Mouse (Mus musculus): ENCODE measurements around the gene BC037034. TPM values are rescaled to one million over a fixed set of nuclear protein-coding genes. Genes with fewer than 3 reads are reported as not detected.
"Not testable (repeated sequence)": the region's sequence is repeated elsewhere in the genome, so short reads cannot be mapped to it uniquely, and the experiment has no call there.

The BC037034 gene
- polyA plus RNA-seq, 1 experiment: 131 TPM

- TF ChIP-seq POLR2A (IDR thresholded peaks at IDR 0.05; ENCODE audit: borderline replicate concordance, extremely low read depth, insufficient read depth, insufficient read length, poor library complexity, severe bottlenecking) (no peak), CTCF (IDR thresholded peaks at IDR 0.05; ENCODE audit: borderline replicate concordance, extremely low read depth, insufficient read depth, insufficient read length) (no peak)
Measured at GRCm38 (mm10) chr5:138234224-138234623, 29.6 kb downstream of the BC037034 start.

DNA sequence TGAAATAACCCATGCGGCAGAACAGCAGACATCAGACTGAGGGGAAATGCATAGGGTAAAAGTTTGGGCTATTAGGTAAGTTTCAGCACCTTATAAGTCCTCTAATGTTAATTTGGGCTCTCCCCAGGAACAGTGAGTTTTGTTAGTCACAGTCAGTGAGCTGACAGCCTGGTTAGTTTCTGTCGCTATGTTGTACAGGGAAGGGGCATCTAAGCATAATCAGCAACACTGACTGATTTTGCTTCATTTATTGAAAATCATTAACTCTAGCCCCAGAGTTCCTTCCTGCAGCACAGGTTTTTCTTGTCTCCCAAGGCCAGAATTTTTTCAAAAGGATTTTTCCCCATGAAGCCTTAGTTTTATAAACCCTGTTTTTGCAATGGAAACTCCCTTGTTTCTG lies 30.1 kb downstream of the BC037034 start:
- no peak for DNase-seq (ENCODE audit: low read depth)
- no peak for TF ChIP-seq CTCF (IDR thresholded peaks at IDR 0.05; ENCODE audit: borderline replicate concordance, extremely low read depth, insufficient read depth, insufficient read length)
- TF ChIP-seq POLR2A (IDR thresholded peaks at IDR 0.05; ENCODE audit: borderline replicate concordance, extremely low read depth, insufficient read depth, insufficient read length, poor library complexity, severe bottlenecking): no peak

More at GRCm38 (mm10) chr5:138234224-138234623, 29.6 kb downstream of the BC037034 start:
- DNase-seq (ENCODE audit: low read depth): no peak

GRCm38 (mm10) chr5:138229511-138229910 lies 34.3 kb downstream of the BC037034 start:
- TF ChIP-seq CTCF (IDR thresholded peaks at IDR 0.05; ENCODE audit: borderline replicate concordance, extremely low read depth, insufficient read depth, insufficient read length) (no peak), POLR2A (IDR thresholded peaks at IDR 0.05; ENCODE audit: borderline replicate concordance, extremely low read depth, insufficient read depth, insufficient read length, poor library complexity, severe bottlenecking) (no peak)
- DNase-seq (ENCODE audit: low read depth): no peak

DNA sequence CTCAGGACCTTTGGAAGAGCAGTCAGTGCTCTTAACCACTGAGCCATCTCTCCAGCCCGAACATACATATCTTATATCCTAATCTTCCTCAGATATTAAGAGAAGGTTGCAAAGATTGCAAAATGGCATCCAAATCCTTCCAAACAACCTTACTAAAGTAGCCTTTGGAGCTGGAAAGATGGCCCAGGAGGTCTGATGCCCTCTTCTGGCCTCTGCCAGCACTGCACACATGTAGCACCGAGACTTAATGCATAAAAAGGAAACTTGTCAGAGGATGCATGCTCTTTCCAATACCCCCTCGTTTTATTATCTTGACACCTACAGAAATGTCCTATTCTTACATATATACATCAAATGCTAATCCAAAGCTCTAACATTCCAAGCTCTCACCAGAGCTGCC lies 35.8 kb downstream of the BC037034 start:
- TF ChIP-seq CTCF (IDR thresholded peaks at IDR 0.05; ENCODE audit: borderline replicate concordance, extremely low read depth, insufficient read depth, insufficient read length) (peak; percentile 45; the same call in 1 of the 2 replicates), POLR2A (IDR thresholded peaks at IDR 0.05; ENCODE audit: borderline replicate concordance, extremely low read depth, insufficient read depth, insufficient read length, poor library complexity, severe bottlenecking) (no peak)
- peak; percentile 5 for DNase-seq (ENCODE audit: low read depth)

- TF ChIP-seq CTCF (IDR thresholded peaks at IDR 0.05; ENCODE audit: borderline replicate concordance, extremely low read depth, insufficient read depth, insufficient read length) (no peak), POLR2A (IDR thresholded peaks at IDR 0.05; ENCODE audit: borderline replicate concordance, extremely low read depth, insufficient read depth, insufficient read length, poor library complexity, severe bottlenecking) (no peak)
- no peak for DNase-seq (ENCODE audit: low read depth)
Measured at GRCm38 (mm10) chr5:138227367-138227766, 36.5 kb downstream of the BC037034 start.

DNA sequence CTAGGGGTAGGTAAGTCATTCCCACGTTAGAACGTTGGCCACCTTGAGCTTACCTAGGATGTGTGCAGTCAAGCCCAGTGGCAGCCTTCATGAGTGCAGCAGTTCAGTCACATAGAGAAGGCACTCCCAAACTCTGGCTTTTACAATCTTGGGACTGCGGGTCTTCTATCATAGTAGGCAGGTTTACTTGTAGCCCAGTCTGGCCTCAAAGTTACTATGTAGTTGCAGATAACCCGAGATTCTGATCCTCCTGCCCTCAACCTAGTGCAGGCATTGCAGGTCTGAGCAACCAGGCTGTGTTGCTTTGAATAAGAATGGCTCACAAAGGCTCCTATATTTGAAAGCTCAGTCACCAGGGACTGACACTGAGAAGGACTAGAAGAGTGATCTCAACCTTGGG lies 37.3 kb downstream of the BC037034 start:
- DNase-seq (ENCODE audit: low read depth): no peak
- no peak for TF ChIP-seq POLR2A (IDR thresholded peaks at IDR 0.05; ENCODE audit: borderline replicate concordance, extremely low read depth, insufficient read depth, insufficient read length, poor library complexity, severe bottlenecking)
- TF ChIP-seq CTCF (IDR thresholded peaks at IDR 0.05; ENCODE audit: borderline replicate concordance, extremely low read depth, insufficient read depth, insufficient read length): no peak

DNA sequence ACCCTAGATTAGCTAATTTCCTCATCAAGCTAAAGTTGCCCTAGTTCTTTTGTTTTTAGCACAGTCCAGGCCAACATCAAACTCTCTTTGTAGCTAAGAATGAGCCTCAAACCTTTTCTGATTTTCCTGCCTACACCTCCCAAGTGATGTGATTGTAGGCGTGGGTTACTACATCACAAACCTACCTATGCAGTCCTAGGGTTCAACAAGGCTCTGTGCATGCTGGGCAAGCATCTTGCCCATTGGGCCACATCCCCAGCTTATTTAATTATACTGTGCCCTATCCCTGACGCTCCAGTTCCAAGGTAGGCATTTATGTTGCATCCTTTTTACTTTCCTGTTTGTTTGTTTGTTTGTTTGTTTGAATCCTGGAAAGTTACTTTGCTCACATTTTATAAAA lies 38.1 kb downstream of the BC037034 start, which contains the start of gene Nxpe5:
TSS of gene Nxpe5 (plus strand) at position 199 of the 400 bp plus-strand sequence.
- TF ChIP-seq CTCF (IDR thresholded peaks at IDR 0.05; ENCODE audit: borderline replicate concordance, extremely low read depth, insufficient read depth, insufficient read length) (no peak), POLR2A (IDR thresholded peaks at IDR 0.05; ENCODE audit: borderline replicate concordance, extremely low read depth, insufficient read depth, insufficient read length, poor library complexity, severe bottlenecking) (no peak)
- DNase-seq (ENCODE audit: low read depth): no peak

DNA sequence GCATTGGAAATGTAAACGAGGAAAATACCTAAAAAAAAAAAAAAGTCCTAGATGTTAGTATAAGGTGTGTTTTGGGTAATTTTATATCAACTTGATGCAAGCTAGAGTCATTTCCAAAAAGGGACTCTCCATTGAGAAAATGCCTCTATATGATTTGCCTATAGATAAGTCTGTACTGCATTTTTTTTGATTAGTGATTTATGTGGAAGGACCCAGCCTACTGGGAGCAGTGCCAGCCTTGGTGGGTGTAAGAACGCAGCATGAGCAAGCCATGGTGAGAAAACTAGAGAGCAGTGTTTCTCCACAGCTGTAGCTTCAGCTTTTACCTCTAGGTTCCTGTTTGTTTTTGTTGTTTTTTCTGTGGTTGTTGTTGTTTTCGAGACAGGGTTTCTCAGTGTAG lies 40.5 kb downstream of the BC037034 start:
- TF ChIP-seq POLR2A (IDR thresholded peaks at IDR 0.05; ENCODE audit: borderline replicate concordance, extremely low read depth, insufficient read depth, insufficient read length, poor library complexity, severe bottlenecking): no peak
- TF ChIP-seq CTCF (IDR thresholded peaks at IDR 0.05; ENCODE audit: borderline replicate concordance, extremely low read depth, insufficient read depth, insufficient read length): no peak
- DNase-seq (ENCODE audit: low read depth): peak; percentile 1

DNA sequence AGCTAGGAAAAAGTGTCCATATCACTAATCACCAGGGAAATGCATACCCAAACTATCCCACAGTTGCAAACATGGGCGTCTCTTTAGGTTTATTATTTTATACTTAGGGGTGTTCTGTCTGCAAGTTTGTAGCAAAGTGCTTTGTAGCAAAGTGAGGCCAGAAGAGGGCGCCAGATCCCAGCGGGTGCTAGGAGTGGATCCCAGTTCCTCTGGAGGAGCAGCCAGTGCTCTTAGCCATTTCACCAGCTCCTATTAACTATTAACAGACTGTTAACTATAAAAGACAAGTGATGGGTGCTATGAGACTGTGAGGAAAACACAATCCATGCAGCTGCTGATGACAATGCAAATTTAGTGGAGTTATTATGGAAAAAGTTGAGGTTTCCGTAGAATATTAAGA lies 41.7 kb downstream of the BC037034 start:
- no peak for TF ChIP-seq POLR2A (IDR thresholded peaks at IDR 0.05; ENCODE audit: borderline replicate concordance, extremely low read depth, insufficient read depth, insufficient read length, poor library complexity, severe bottlenecking)
- peak; percentile 85 for TF ChIP-seq CTCF (IDR thresholded peaks at IDR 0.05; ENCODE audit: borderline replicate concordance, extremely low read depth, insufficient read depth, insufficient read length)

GRCm38 (mm10) chr5:138219864-138220263 lies 44.0 kb downstream of the BC037034 start:
- DNase-seq (ENCODE audit: low read depth): no peak
- TF ChIP-seq CTCF (IDR thresholded peaks at IDR 0.05; ENCODE audit: borderline replicate concordance, extremely low read depth, insufficient read depth, insufficient read length): no peak
- TF ChIP-seq POLR2A (IDR thresholded peaks at IDR 0.05; ENCODE audit: borderline replicate concordance, extremely low read depth, insufficient read depth, insufficient read length, poor library complexity, severe bottlenecking): no peak

More for the DNA sequence above, 41.7 kb downstream of the BC037034 start:
- DNase-seq (ENCODE audit: low read depth): peak; percentile 76

DNA sequence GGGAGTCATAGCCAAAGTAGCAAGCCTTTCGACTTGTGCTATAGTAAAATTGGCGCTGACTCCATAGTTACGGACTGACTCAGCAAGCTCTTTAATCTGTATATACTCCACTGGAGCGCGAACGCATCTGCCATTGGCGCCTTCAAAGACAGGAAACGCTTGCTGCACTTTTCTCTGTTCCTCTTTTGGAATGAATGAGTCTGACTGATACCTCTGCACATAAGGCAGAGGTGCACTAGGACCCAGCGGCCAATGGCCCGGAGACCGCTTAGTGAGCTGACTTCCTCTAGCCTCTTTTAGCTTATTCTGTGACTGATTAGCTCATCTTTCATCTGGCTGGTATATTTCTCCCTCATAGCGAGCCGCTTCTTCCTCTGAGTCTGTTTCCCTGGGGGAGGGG lies 47.2 kb downstream of the BC037034 start:
- not testable (repeated sequence) for DNase-seq (ENCODE audit: low read depth)

Other genes with a start within 250 kb of the BC037034 start
- not detected in 2 replicates for gene Smok3a, start 242.8 kb downstream of the BC037034 start, polyA plus RNA-seq (2012; rRNA removed)
- not detected in 2 replicates for gene Smok3b, start 242.6 kb downstream of the BC037034 start, polyA plus RNA-seq (2012; rRNA removed)
- gene Smok3c, start 210.8 kb downstream of the BC037034 start, polyA plus RNA-seq (2012; rRNA removed): not detected in 2 replicates
- 15.8 and 24.1 TPM in 2 replicates for gene Zkscan1, start 178.9 kb downstream of the BC037034 start, polyA plus RNA-seq (2012; rRNA removed)
- gene Zscan21, start 147.1 kb downstream of the BC037034 start, polyA plus RNA-seq (2012; rRNA removed): 63.8 and 66.3 TPM in 2 replicates
- gene Zfp113, start 108.3 kb downstream of the BC037034 start, polyA plus RNA-seq (2012; rRNA removed): 10.3 and 11.9 TPM in 2 replicates
- 134 and 144 TPM in 2 replicates for gene Cops6, start 103.0 kb downstream of the BC037034 start, polyA plus RNA-seq (2012; rRNA removed)
- 60.2 and 77.6 TPM in 2 replicates for gene Ap4m1, start 92.0 kb downstream of the BC037034 start, polyA plus RNA-seq (2012; rRNA removed)
- 111 and 146 TPM in 2 replicates for gene Mcm7, start 91.6 kb downstream of the BC037034 start, polyA plus RNA-seq (2012; rRNA removed)
- 89.7 and 128 TPM in 2 replicates for gene Taf6, start 76.6 kb downstream of the BC037034 start, polyA plus RNA-seq (2012; rRNA removed)
- gene Cnpy4, start 76.5 kb downstream of the BC037034 start, polyA plus RNA-seq (2012; rRNA removed): 20.6 and 22.7 TPM in 2 replicates
- gene Mblac1, start 69.7 kb downstream of the BC037034 start, polyA plus RNA-seq (2012; rRNA removed): 10.3 and 11.8 TPM in 2 replicates
- gene Nxpe5, start 38.1 kb downstream of the BC037034 start, polyA plus RNA-seq (2012; rRNA removed): 0.03 and 0.04 TPM in 2 replicates
- gene Lamtor4, start 8.6 kb downstream of the BC037034 start, polyA plus RNA-seq (2012; rRNA removed): 120 and 151 TPM in 2 replicates
- 0.58 and 0.63 TPM in 2 replicates for gene Gal3st4, start 8.8 kb upstream of the BC037034 start, polyA plus RNA-seq (2012; rRNA removed)
- 0.44 and 0.48 TPM in 2 replicates for gene Gm43720, start 15.9 kb upstream of the BC037034 start, polyA plus RNA-seq (2012; rRNA removed)
- 564 and 797 TPM in 2 replicates for gene Gpc2, start 16.0 kb upstream of the BC037034 start, polyA plus RNA-seq (2012; rRNA removed)
- gene Stag3, start 16.2 kb upstream of the BC037034 start, polyA plus RNA-seq (2012; rRNA removed): 19.6 TPM in 2 replicates
- 0.06 and 0.25 TPM in 2 replicates for gene Pvrig, start 77.9 kb upstream of the BC037034 start, polyA plus RNA-seq (2012; rRNA removed)
- gene Zfp157, start 177.4 kb upstream of the BC037034 start, polyA plus RNA-seq (2012; rRNA removed): 32.1 and 39.5 TPM in 2 replicates